Mouse (Mus musculus) olfactory bulb, adult 2 months (tissue): ENCODE results near the gene Jpt2.

Experiments
- CTCF ChIP-seq: fragments of 200-500 bp; IDR thresholded peaks from 2 replicates; pipeline ENCODE4 v1.5.1; 2012; ENCODE audit warnings: low read depth, mild to moderate bottlenecking, low read length, moderate library complexity; ENCODE audit not compliant: insufficient read depth
- POLR2A ChIP-seq: fragments of 200-500 bp; IDR thresholded peaks from 2 replicates; pipeline ENCODE4 v1.6.1; 2012; ENCODE audit warnings: mild to moderate bottlenecking, low read depth, low read length, moderate library complexity; ENCODE audit not compliant: insufficient read depth

DNA sequence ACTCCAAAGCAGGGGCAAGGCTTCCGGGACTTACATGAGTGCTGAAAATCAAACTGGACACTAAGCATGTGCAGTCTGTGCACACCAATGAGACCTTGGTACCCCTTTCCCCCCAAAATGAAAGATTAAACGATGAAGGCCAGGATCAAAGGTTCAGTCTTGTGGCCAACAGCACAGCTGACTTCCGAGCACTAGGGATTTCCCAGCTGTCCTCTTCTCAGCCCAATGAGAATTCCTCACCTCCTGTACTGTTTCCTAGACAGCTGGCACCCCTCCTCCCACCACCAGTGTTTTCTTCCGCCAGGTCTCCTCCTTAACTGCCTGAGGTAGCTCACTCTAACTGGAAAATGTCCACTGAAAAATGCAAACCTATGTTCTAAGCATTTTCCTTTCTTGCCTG lies 27.3 kb downstream of the Jpt2 start:
- TF ChIP-seq CTCF (no peak), POLR2A (no peak)
